Mouse (Mus musculus): Measurements from ENCODE around the gene Gm36028.

DNA sequence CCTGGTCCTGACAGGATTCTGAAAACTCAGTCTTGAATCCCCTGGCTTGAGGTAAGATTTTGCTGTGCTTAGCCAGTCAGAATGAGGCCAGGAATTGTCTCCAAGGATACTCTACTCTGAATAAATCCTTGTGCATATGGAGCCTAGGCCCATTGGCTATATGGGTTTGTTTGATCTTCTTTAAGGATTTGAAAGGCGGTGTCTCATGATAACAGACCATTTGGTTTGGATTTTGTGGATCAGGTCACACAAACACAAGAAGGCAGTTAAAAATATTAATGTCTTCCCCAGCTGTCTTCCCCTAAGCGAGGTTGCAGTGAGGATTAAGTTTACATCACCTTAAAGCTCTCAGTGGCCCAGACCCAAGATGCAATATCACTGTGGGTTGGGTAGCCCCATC, 18.5 kb downstream of the Gm36028 start:
- TF ChIP-seq CTCF (IDR thresholded peaks at IDR 0.05; ENCODE audit: extremely low read depth, insufficient read depth, insufficient read length, insufficient replicate concordance) (no peak), POLR2A (IDR thresholded peaks at IDR 0.05; ENCODE audit: low read depth, low read length) (no peak)
